Mouse (Mus musculus) brain, embryonic 14.5 days (tissue): ENCODE data around the gene Pum1.

ENCODE experiments used
- CTCF ChIP-seq: fragments of 200-500 bp; IDR thresholded peaks from 2 replicates; pipeline ENCODE4 v1.5.1; 2012; ENCODE audit warnings: inconsistent platforms, mild to moderate bottlenecking, moderate library complexity, borderline replicate concordance; ENCODE audit not compliant: insufficient read depth, insufficient read length; ENCODE audit errors: extremely low read depth
- POLR2A ChIP-seq: fragments of 200-500 bp; IDR thresholded peaks from 2 replicates; pipeline ENCODE4 v1.6.1; 2012; ENCODE audit warnings: mild to moderate bottlenecking, inconsistent platforms, borderline replicate concordance; ENCODE audit not compliant: poor library complexity, insufficient read depth, insufficient read length, severe bottlenecking; ENCODE audit errors: extremely low read depth

GRCm38 (mm10) chr4:130804292-130804691 is 141.2 kb downstream of the Pum1 start:
- no peak for TF ChIP-seq CTCF
- TF ChIP-seq POLR2A: no peak
